Mouse (Mus musculus) testis, adult 2 months (tissue): ENCODE measurements around the gene Sdccag8.

Experiments
- CTCF ChIP-seq: fragments of 200-500 bp; IDR thresholded peaks from 2 replicates; pipeline ENCODE4 v1.5.1; 2012; ENCODE audit warnings: low read depth, mild to moderate bottlenecking, inconsistent platforms, low read length, moderate library complexity; ENCODE audit not compliant: control insufficient read depth, insufficient read depth, insufficient replicate concordance
- POLR2A ChIP-seq: fragments of 200-500 bp; IDR thresholded peaks from 2 replicates; pipeline ENCODE4 v1.6.1; 2012; ENCODE audit warnings: low read depth, mild to moderate bottlenecking, inconsistent platforms, low read length, moderate library complexity; ENCODE audit not compliant: control insufficient read depth

DNA sequence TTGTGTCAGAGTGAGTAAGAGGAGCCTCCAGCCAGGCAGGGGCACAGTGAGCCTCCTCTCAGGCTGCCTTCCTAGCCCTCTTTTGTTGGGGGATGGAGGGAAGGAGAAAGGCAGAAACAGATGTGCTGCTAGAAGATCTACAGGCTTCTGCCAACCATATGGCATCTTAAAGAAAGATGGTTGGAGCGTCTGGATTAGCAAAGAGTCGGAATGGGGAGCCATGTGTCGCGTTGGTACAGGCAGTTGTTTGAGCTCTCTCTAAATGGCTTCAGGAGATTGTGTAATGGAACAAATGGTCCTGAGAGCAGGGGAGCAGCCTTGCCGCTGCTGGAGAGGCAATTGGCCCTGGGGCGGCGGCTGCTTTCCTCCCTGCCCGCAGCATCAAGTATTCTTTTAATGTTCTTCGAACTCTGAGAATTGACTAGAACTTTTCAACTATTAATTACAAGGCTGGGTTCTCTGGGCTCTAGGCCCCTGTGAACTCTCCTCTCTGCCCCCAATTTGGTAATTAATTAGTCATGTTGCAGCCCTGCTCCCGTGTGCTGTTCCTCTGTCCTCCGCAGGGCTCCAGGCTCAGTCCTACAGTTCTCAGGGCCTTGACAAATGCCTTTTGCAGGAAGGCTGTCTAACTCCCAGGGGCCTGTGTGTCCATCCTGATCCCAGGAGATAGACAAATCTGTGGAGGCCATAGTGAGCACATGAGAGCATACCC, 180.4 kb downstream of the Sdccag8 start:
- TF ChIP-seq POLR2A: no peak
- no peak for TF ChIP-seq CTCF
